Mouse (Mus musculus) heart, postnatal 14 days (tissue): Measurements from ENCODE around the gene Specc1l. TPM values are rescaled to one million over a fixed set of nuclear protein-coding genes. Genes with fewer than 3 reads are reported as not detected.

Source experiments
- DNase-seq, 2 experiments: peaks; one replicate each; pipeline ENCODE4 v3.0.0; 2021 to 2022
- intact Hi-C: fragments of 180-260 bp; cut with DNase I; formaldehyde crosslinking; loops from one replicate; pipeline ENCODE4 v1.15.1; 2025
- long read RNA-seq, 2 experiments: library from polyadenylated mRNA; stranded (forward); transcript quantifications; one replicate each; pipeline ENCODE4 v2.0.0; 2021
- total RNA-seq, 2 experiments: library from RNA; stranded (reverse); gene quantifications; 2 replicates each; pipeline ENCODE4 v1.2.3; 2021

Gene Specc1l
- 10 to 100 TPM; 38.3 to 42.9 TPM for total RNA-seq
- long read RNA-seq, experiment 1, full-length matches to known transcripts, result 6 of 15 reads
- long read RNA-seq, experiment 1, partial matches to known transcripts, result 4 of 15 reads
- long read RNA-seq, experiment 1, other reads (novel, unspliced or antisense), result 5 of 15 reads
- long read RNA-seq, experiment 2, full-length matches to known transcripts, result 6 of 22 reads
- long read RNA-seq, experiment 2, partial matches to known transcripts, result 9 of 22 reads
- long read RNA-seq, experiment 2, other reads (novel, unspliced or antisense), result 7 of 22 reads

- intact Hi-C loops, result no loop called here
These were observed at the start of gene Specc1l for GRCm38 (mm10) chr10:75211807-75212645. TSS of gene Specc1l (plus strand) at chr10:75212073.

GRCm38 (mm10) chr10:75165825-75166481 lies 45.9 kb upstream of the Specc1l start:
- DNase-seq, result no peak
- intact Hi-C loops, result no loop called here

More at GRCm38 (mm10) chr10:75211807-75212645, at the start of gene Specc1l:
- peak; percentile 97 to 98 for DNase-seq

- intact Hi-C loops, result no loop called here
- DNase-seq, result no peak
These were observed 45.3 kb upstream of the Specc1l start for GRCm38 (mm10) chr10:75166601-75167000.

- DNase-seq, result peak; percentile 44 to 46
- intact Hi-C loops, result no loop called here
These were observed 41.5 kb upstream of the Specc1l start for GRCm38 (mm10) chr10:75170207-75170850.

- intact Hi-C loops, result no loop called here
- DNase-seq, result no peak
These were observed 38.8 kb upstream of the Specc1l start for GRCm38 (mm10) chr10:75173056-75173455.

GRCm38 (mm10) chr10:75173712-75174111 lies 38.2 kb upstream of the Specc1l start:
- intact Hi-C loops, result no loop called here
- no peak for DNase-seq

GRCm38 (mm10) chr10:75176494-75176893 lies 35.4 kb upstream of the Specc1l start:
- intact Hi-C loops, result no loop called here
- DNase-seq, result no peak

- DNase-seq, result no peak
- intact Hi-C loops, result no loop called here
These were observed 33.0 kb upstream of the Specc1l start for GRCm38 (mm10) chr10:75178911-75179310.

- intact Hi-C loops, result loop anchor here (1.0 to 2.0 kb wide), 4 partner anchors 69 to 303 kb away; no protein-coding TSS in a partner anchor
- DNase-seq, result peak; percentile 79 to 87
These were observed 29.6 kb upstream of the Specc1l start for GRCm38 (mm10) chr10:75182151-75182774.

GRCm38 (mm10) chr10:75184826-75185225 lies 27.0 kb upstream of the Specc1l start:
- DNase-seq, result no peak
- intact Hi-C loops, result no loop called here

GRCm38 (mm10) chr10:75186551-75186950 lies 25.3 kb upstream of the Specc1l start:
- no peak for DNase-seq
- intact Hi-C loops, result no loop called here

- intact Hi-C loops, result no loop called here
These were observed 24.4 kb upstream of the Specc1l start for GRCm38 (mm10) chr10:75187366-75188056.

GRCm38 (mm10) chr10:75191647-75192046 lies 20.2 kb upstream of the Specc1l start:
- intact Hi-C loops, result no loop called here
- DNase-seq, result no peak

More at GRCm38 (mm10) chr10:75187366-75188056, 24.4 kb upstream of the Specc1l start:
- no peak for DNase-seq

GRCm38 (mm10) chr10:75197817-75198216 lies 14.1 kb upstream of the Specc1l start:
- no peak for DNase-seq
- intact Hi-C loops, result no loop called here

GRCm38 (mm10) chr10:75200733-75201132 lies 11.1 kb upstream of the Specc1l start:
- DNase-seq, result peak; percentile 22 to 38
- intact Hi-C loops, result no loop called here

GRCm38 (mm10) chr10:75206192-75206591 lies 5.7 kb upstream of the Specc1l start:
- no peak for DNase-seq

GRCm38 (mm10) chr10:75210841-75211240 lies 1.0 kb upstream of the Specc1l start:
- intact Hi-C loops, result no loop called here
- no peak for DNase-seq

More at GRCm38 (mm10) chr10:75206192-75206591, 5.7 kb upstream of the Specc1l start:
- intact Hi-C loops, result no loop called here

- peak; percentile 31 to 44 for DNase-seq
These were observed 1.1 kb downstream of the Specc1l start for GRCm38 (mm10) chr10:75212981-75213380.

GRCm38 (mm10) chr10:75220722-75221121 lies 8.8 kb downstream of the Specc1l start:
- no peak for DNase-seq
- intact Hi-C loops, result no loop called here

More at GRCm38 (mm10) chr10:75212981-75213380, 1.1 kb downstream of the Specc1l start:
- intact Hi-C loops, result no loop called here
